Mouse (Mus musculus): ENCODE results near the gene Mboat1. TPM values are rescaled to one million over a fixed set of nuclear protein-coding genes. Genes with fewer than 3 reads are reported as not detected.

Mboat1 gene
- polyA plus RNA-seq, 1 experiment: 4.6 TPM

DNA sequence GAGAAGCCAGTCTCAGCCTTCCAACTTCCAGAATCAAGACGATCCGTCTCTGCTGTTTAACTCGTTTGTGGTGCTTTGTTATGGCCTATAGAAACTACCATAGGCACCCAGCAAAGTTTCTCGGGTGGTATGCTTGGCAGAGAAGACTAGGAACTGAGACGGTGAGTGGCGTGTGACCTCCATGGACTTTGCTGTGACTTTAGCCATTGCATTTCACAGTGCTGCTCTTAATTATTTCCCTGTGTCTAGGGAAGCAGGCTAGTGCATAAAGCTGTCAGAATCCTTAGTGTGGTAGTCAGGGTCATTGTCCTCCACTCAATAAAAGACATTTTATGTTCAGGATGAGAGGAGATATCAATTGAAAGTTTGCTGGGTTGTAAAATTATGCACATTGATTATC, 49.3 kb downstream of the Mboat1 start:
- Histone ChIP-seq H3K27me3 (ENCODE audit: control insufficient read depth, insufficient read depth, low read length) (no peaks in the 10 kb centered on the region), H3K4me3 (ENCODE audit: low read depth, low read length) (no peak overlapping the region), H3K36me3 (ENCODE audit: control insufficient read depth, insufficient read depth, low read length) (no peaks in the 10 kb centered on the region), H3K4me1 (ENCODE audit: control insufficient read depth, insufficient read depth, insufficient read length, low read length) (no peaks in the 10 kb centered on the region), H3K27ac (ENCODE audit: insufficient read depth, low read depth, low read length) (no peak overlapping the region)
- no peak for TF ChIP-seq CTCF (IDR thresholded peaks at IDR 0.05; ENCODE audit: extremely low read depth, insufficient read length, insufficient replicate concordance, low read depth, low read length)
- TF ChIP-seq POLR2A (IDR thresholded peaks at IDR 0.05; ENCODE audit: low read depth, low read length): no peak
- 85% methylated on average over 6 of the region's 6 CpGs for WGBS

DNA sequence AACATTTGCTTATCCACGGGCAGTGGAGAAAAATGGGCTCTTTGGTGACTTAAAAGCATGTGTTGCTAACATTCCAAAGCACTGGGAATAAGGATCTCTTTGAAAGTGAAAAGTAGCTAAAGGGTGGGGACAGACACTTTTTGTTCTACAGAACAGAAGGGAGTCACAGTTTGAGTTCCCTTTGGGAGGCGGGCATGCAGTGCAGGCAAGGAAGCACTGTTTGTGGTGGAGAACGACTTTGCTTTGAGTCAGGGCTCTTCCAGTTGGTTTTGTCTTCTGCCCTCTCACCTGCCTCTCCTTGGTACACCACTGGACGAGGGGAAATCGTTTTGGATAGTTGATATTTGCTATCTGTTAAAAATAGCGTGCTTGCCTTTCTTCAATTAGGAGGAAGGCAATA, 49.7 kb downstream of the Mboat1 start:
- no peaks in the 10 kb centered on the region for H3K36me3 ChIP-seq (ENCODE audit: control insufficient read depth, insufficient read depth, low read length)
- no peaks in the 10 kb centered on the region for H3K27me3 ChIP-seq (ENCODE audit: control insufficient read depth, insufficient read depth, low read length)
- H3K4me3 ChIP-seq (ENCODE audit: low read depth, low read length): no peak overlapping the region
- 64% methylated on average over 6 of the region's 6 CpGs for WGBS
- H3K27ac ChIP-seq (ENCODE audit: insufficient read depth, low read depth, low read length): no peak overlapping the region
- no peaks in the 10 kb centered on the region for H3K4me1 ChIP-seq (ENCODE audit: control insufficient read depth, insufficient read depth, insufficient read length, low read length)
- no peak for TF ChIP-seq POLR2A (IDR thresholded peaks at IDR 0.05; ENCODE audit: low read depth, low read length)
- no peak for TF ChIP-seq CTCF (IDR thresholded peaks at IDR 0.05; ENCODE audit: extremely low read depth, insufficient read length, insufficient replicate concordance, low read depth, low read length)

DNA sequence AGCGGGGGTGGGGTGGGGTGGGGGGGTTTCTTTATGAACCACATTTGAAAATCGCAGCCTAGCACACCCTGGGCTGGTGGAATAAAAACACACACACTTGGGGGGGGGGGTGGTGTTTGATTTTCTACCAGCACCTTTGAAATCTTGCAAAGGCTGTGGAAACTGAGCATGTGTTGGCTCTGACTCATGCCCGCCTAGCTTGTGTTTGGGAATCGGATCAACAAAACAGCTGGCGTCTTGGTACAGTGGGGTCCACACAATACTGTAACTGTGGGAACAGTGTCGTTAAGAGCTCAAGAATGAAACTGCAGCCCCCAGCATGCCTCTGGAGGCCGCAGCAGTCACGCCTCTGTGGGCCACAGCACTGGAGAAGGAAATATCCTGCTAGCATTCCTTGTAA, 50.2 kb downstream of the Mboat1 start:
- no peak overlapping the region for H3K27ac ChIP-seq (ENCODE audit: insufficient read depth, low read depth, low read length)

DNA sequence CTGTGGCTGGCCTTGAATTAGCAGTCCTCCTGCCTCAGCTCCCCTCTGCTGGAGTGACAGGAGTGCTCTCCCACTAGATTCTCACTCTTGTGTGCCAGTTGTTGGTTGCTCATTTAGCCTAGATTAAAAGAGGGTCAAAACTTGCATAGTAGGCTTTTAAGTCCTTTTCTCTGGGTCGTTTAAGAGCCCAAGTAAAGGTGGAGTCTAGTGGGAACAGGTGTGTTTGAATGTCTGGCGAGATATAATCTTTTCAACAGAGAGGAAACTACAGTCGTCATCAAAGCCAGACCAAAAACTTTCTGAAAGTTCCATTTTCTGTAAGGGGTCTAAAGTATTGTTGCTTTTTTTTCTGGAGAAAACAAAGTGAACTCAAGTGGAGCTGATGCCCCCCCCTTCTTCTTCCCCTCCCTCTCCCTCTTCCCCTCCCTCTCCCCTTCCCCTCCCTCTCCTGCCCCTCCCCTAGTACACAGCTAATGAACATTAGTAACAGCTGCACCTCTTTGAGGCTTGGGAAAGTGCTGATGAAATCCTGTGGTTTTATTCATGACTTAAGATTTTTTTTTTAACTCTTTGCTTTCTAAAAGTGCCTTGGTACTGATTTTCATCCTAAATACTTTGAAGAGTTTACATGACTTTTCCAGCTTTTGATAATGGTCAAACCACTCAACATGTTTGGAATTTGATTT, 55.9 kb downstream of the Mboat1 start:
- 18% methylated on average over 3 of the region's 3 CpGs for WGBS
- TF ChIP-seq POLR2A (IDR thresholded peaks at IDR 0.05; ENCODE audit: low read depth, low read length): no peak
- TF ChIP-seq CTCF (IDR thresholded peaks at IDR 0.05; ENCODE audit: extremely low read depth, insufficient read length, insufficient replicate concordance, low read depth, low read length): no peak
- H3K27me3 ChIP-seq (ENCODE audit: control insufficient read depth, insufficient read depth, low read length): no peaks in the 10 kb centered on the region
- H3K4me1 ChIP-seq (ENCODE audit: control insufficient read depth, insufficient read depth, insufficient read length, low read length): no peaks in the 10 kb centered on the region
- H3K27ac ChIP-seq (ENCODE audit: insufficient read depth, low read depth, low read length): no peak overlapping the region
- no peaks in the 10 kb centered on the region for H3K36me3 ChIP-seq (ENCODE audit: control insufficient read depth, insufficient read depth, low read length)
- H3K4me3 ChIP-seq (ENCODE audit: low read depth, low read length): no peak overlapping the region

More for the DNA sequence above, 50.2 kb downstream of the Mboat1 start:
- WGBS: 80% methylated on average over 8 of the region's 8 CpGs
- TF ChIP-seq CTCF (IDR thresholded peaks at IDR 0.05; ENCODE audit: extremely low read depth, insufficient read length, insufficient replicate concordance, low read depth, low read length) (no peak), POLR2A (IDR thresholded peaks at IDR 0.05; ENCODE audit: low read depth, low read length) (no peak)
- Histone ChIP-seq H3K27me3 (ENCODE audit: control insufficient read depth, insufficient read depth, low read length) (no peaks in the 10 kb centered on the region), H3K36me3 (ENCODE audit: control insufficient read depth, insufficient read depth, low read length) (no peaks in the 10 kb centered on the region), H3K4me3 (ENCODE audit: low read depth, low read length) (no peak overlapping the region), H3K4me1 (ENCODE audit: control insufficient read depth, insufficient read depth, insufficient read length, low read length) (no peaks in the 10 kb centered on the region)

DNA sequence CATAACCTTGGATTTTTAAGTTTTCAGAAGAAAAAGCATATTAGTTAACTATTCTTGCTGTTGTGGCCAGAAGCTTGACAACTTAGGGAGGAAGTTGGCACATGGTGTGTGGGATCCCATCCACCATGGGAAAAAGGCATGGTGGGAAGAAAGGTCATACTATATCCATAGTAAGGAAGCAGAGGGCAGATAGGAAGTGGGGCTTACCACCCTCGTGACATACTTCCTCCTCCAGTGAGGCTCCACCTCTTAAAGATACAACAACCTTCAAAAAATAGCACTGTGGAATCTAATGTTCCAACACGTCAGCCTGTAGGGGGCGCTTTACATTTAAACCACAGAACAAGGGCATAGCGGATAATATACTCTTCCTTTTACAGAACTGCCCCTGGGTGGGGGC, 57.1 kb downstream of the Mboat1 start:
- Histone ChIP-seq H3K4me3 (ENCODE audit: low read depth, low read length) (no peak overlapping the region), H3K27me3 (ENCODE audit: control insufficient read depth, insufficient read depth, low read length) (no peaks in the 10 kb centered on the region), H3K36me3 (ENCODE audit: control insufficient read depth, insufficient read depth, low read length) (no peaks in the 10 kb centered on the region), H3K27ac (ENCODE audit: insufficient read depth, low read depth, low read length) (no peak overlapping the region), H3K4me1 (ENCODE audit: control insufficient read depth, insufficient read depth, insufficient read length, low read length) (peaks cover 4% of the 10 kb centered on the region; the same call in 1 of the 2 replicates)
- no peak for TF ChIP-seq POLR2A (IDR thresholded peaks at IDR 0.05; ENCODE audit: low read depth, low read length)
- 60% methylated on average over 4 of the region's 4 CpGs for WGBS

DNA sequence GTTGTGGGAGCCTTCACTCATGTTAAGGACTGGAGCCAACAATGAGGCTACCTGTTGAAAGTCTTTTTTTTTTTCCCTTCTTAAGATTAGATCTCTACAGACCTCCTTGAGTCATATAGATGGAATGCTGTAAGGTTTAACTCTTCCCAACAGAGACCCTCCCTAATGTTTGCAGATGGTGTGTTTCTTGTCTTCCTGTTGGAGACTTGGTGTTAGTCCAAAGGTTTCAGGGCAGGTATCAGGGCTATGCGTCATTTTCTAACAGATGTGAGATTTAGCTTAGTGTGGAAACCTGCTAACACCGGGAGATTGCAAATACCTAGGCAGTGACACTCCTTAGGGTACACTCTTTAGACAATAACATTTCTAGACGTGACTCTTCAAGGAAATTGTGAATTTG, 58.5 kb downstream of the Mboat1 start:
- no peak overlapping the region for H3K4me3 ChIP-seq (ENCODE audit: low read depth, low read length)
- H3K27me3 ChIP-seq (ENCODE audit: control insufficient read depth, insufficient read depth, low read length): no peaks in the 10 kb centered on the region
- 32% methylated on average over 3 of the region's 3 CpGs for WGBS
- no peaks in the 10 kb centered on the region for H3K36me3 ChIP-seq (ENCODE audit: control insufficient read depth, insufficient read depth, low read length)
- peaks cover 4% of the 10 kb centered on the region; the same call in 1 of the 2 replicates for H3K4me1 ChIP-seq (ENCODE audit: control insufficient read depth, insufficient read depth, insufficient read length, low read length)
- no peak for TF ChIP-seq CTCF (IDR thresholded peaks at IDR 0.05; ENCODE audit: extremely low read depth, insufficient read length, insufficient replicate concordance, low read depth, low read length)
- TF ChIP-seq POLR2A (IDR thresholded peaks at IDR 0.05; ENCODE audit: low read depth, low read length): no peak
- H3K27ac ChIP-seq (ENCODE audit: insufficient read depth, low read depth, low read length): no peak overlapping the region

DNA sequence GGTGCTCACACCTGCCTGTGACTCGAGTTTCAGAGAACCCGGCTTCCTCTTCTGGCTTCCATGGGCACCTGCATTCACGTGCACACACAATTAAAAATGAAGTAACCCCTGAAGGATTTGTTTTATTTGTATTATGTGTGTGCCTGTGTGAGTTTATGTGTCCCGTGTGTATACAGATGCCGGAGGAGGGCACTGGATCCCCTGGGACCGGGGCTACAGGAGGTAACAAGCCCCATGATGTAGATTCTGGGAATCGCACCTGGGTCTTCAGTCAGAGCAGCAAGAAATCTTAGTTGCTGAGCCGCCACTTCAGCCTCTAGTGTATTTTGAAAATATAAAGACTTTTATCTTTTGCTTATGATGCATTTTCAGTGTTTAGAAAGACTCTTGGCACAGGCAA, 60.4 kb downstream of the Mboat1 start:
- Histone ChIP-seq H3K27me3 (ENCODE audit: control insufficient read depth, insufficient read depth, low read length) (no peaks in the 10 kb centered on the region), H3K36me3 (ENCODE audit: control insufficient read depth, insufficient read depth, low read length) (no peaks in the 10 kb centered on the region), H3K4me1 (ENCODE audit: control insufficient read depth, insufficient read depth, insufficient read length, low read length) (peaks cover 4% of the 10 kb centered on the region; the same call in 1 of the 2 replicates), H3K27ac (ENCODE audit: insufficient read depth, low read depth, low read length) (no peak overlapping the region), H3K4me3 (ENCODE audit: low read depth, low read length) (no peak overlapping the region)
- TF ChIP-seq POLR2A (IDR thresholded peaks at IDR 0.05; ENCODE audit: low read depth, low read length): no peak
- TF ChIP-seq CTCF (IDR thresholded peaks at IDR 0.05; ENCODE audit: extremely low read depth, insufficient read length, insufficient replicate concordance, low read depth, low read length): no peak
- 84% methylated on average over 8 of the region's 8 CpGs for WGBS
